ENCODE assay signal across 15 mouse cellular contexts in genomic region chr3:137227122-137227838, GRCm38 (mm10).
"Had no signal": no experiment of that assay in that cellular context is flagged by ENCODE, and none has a peak within 500 bp of the region (broad histone marks: within the 10 kb centered on the region; RNA-seq: fewer than 3 reads in every experiment).

No protein-coding gene starts in this region.

- DNase-seq: liver; liver, embryonic 13.5 days; liver, postnatal 0 days; right cerebral cortex, postnatal 14 days; thymus, adult 2 months; thymus, postnatal 25 days; thymus, postnatal 4 days had no signal

- H3K27me3 ChIP-seq: liver, embryonic 13.5 days; liver, embryonic 15.5 days; megakaryocyte, embryonic 14.5 days; midbrain, embryonic 12.5 days; neural tube, embryonic 12.5 days; stomach, embryonic 15.5 days had no signal

- H3K27ac ChIP-seq: liver, embryonic 13.5 days; liver, embryonic 15.5 days; macrophage; midbrain, embryonic 12.5 days; neural tube, embryonic 12.5 days; stomach, embryonic 15.5 days; stomach, postnatal 0 days had no signal

- H3K4me3 ChIP-seq: liver, embryonic 13.5 days; liver, embryonic 15.5 days; megakaryocyte, embryonic 14.5 days; midbrain, embryonic 12.5 days; neural tube, embryonic 12.5 days; stomach, embryonic 15.5 days had no signal

- H3K4me1 ChIP-seq: liver, embryonic 13.5 days; liver, embryonic 15.5 days; midbrain, embryonic 12.5 days; neural tube, embryonic 12.5 days; stomach, embryonic 15.5 days had no signal

- H3K9ac ChIP-seq: liver, embryonic 13.5 days; liver, embryonic 15.5 days; liver, postnatal 0 days; midbrain, embryonic 12.5 days; neural tube, embryonic 12.5 days; stomach, embryonic 15.5 days had no signal

- H3K9me3 ChIP-seq: liver, embryonic 13.5 days; liver, embryonic 15.5 days; megakaryocyte, embryonic 14.5 days; midbrain, embryonic 12.5 days; neural tube, embryonic 12.5 days; stomach, embryonic 15.5 days had no signal

- H3K4me2 ChIP-seq: liver, embryonic 11.5 days; liver, embryonic 13.5 days; liver, embryonic 15.5 days; midbrain, embryonic 12.5 days; neural tube, embryonic 12.5 days; stomach, embryonic 15.5 days had no signal

- H3K36me3 ChIP-seq: liver, embryonic 13.5 days; liver, embryonic 15.5 days; midbrain, embryonic 12.5 days; neural tube, embryonic 12.5 days; stomach, embryonic 15.5 days had no signal

- ATAC-seq: liver, postnatal 0 days had no signal
